ENCODE assay signal across 14 mouse cellular contexts in genomic region chr11:85761170-85761569, GRCm38 (mm10).
DNase-seq lines count a peak whose midpoint lies in the region; ATAC-seq and TF ChIP-seq lines count a peak whose summit lies in the region.
"Had no signal": no experiment of that assay in that cellular context is flagged by ENCODE, and none has a peak within 500 bp of the region (broad histone marks: within the 10 kb centered on the region; RNA-seq: fewer than 3 reads in every experiment).

No protein-coding gene starts in this region.

- no peak for TF ChIP-seq POLR2A in heart, adult 2 months (IDR thresholded peaks at IDR 0.05; ENCODE audit: insufficient read depth, low read depth, low read length)
- no peak for TF ChIP-seq POLR2A in myocyte (IDR thresholded peaks at IDR 0.05; ENCODE audit: insufficient read length, low read depth)

- H3K9ac ChIP-seq in heart, adult 2 months (ENCODE audit: low read depth, low read length): no peak overlapping the region
- H3K9ac ChIP-seq in kidney, embryonic 15.5 days: no peak overlapping the region
- no peak overlapping the region for H3K9ac ChIP-seq in embryonic facial prominence, embryonic 12.5 days

- H3ac ChIP-seq in myocyte (ENCODE audit: control insufficient read depth, insufficient read length): no peak overlapping the region

- no peak overlapping the region for H3K4me3 ChIP-seq in heart, adult 2 months
- no peak overlapping the region for H3K4me3 ChIP-seq in kidney, embryonic 15.5 days (replicated peaks)
- no peak overlapping the region for H3K4me3 ChIP-seq in embryonic facial prominence, embryonic 12.5 days
- no peak overlapping the region for H3K4me3 ChIP-seq in myocyte
- H3K4me3 ChIP-seq: layer of hippocampus, adult 2 months; left cerebral cortex, adult 2 months; midbrain, embryonic 10.5 days had no signal

- no peak for DNase-seq in heart, adult 2 months
- DNase-seq in heart, postnatal 36 days: no peak
- DNase-seq in kidney, adult 11 months: no peak
- DNase-seq in embryo, embryonic 11 days: no peak
- DNase-seq in B cell, adult 2 months: no peak
- DNase-seq: spleen, adult 18-20 months had no signal

- no peaks in the 10 kb centered on the region for H3K79me2 ChIP-seq in heart, adult 2 months (replicated peaks; ENCODE audit: control insufficient read depth, insufficient read depth, low read length)
- H3K79me2 ChIP-seq in myocyte (ENCODE audit: control insufficient read depth, insufficient read depth): no peaks in the 10 kb centered on the region

- H3K4me2 ChIP-seq in kidney, embryonic 15.5 days: no peak overlapping the region
- H3K4me2 ChIP-seq in embryonic facial prominence, embryonic 12.5 days (replicated peaks): no peak overlapping the region
- peak overlapping the region; percentile 12 for H3K4me2 ChIP-seq in myocyte (ENCODE audit: low read depth)

- peaks cover 12% of the 10 kb centered on the region for H3K4me1 ChIP-seq in heart, adult 2 months (ENCODE audit: control insufficient read depth, insufficient read depth, low read length)
- H3K4me1 ChIP-seq in kidney, embryonic 15.5 days: peaks cover 52% of the 10 kb centered on the region
- H3K4me1 ChIP-seq in embryonic facial prominence, embryonic 12.5 days: peaks cover 34% of the 10 kb centered on the region

- no peaks in the 10 kb centered on the region for H3K9me3 ChIP-seq in kidney, embryonic 15.5 days (replicated peaks)
- H3K9me3 ChIP-seq in embryonic facial prominence, embryonic 12.5 days: no peaks in the 10 kb centered on the region
- H3K9me3 ChIP-seq: midbrain, embryonic 10.5 days had no signal

- intact Hi-C loops in heart, adult 2 months (cut with DNase I): loop anchor here (5.0 kb wide), 2 partner anchors 61 to 244 kb away; no protein-coding TSS in a partner anchor
- intact Hi-C loops in heart, postnatal 36 days (cut with DNase I): loop anchor here (2.0 to 5.0 kb wide), 2 partner anchors 62 to 149 kb away; no protein-coding TSS in a partner anchor

- peak; percentile 35; the same call in 1 of the 2 replicates for ATAC-seq in kidney, embryonic 15.5 days (replicated peaks; ENCODE audit: low FRiP score)
- no peak for ATAC-seq in embryonic facial prominence, embryonic 12.5 days (ENCODE audit: insufficient number of reproducible peaks, insufficient read depth, low FRiP score, low TSS enrichment)
- ATAC-seq: intestine, postnatal 0 days; Patski had no signal

- TF ChIP-seq EP300 in heart, adult 2 months (IDR thresholded peaks at IDR 0.05; ENCODE audit: insufficient read depth, low read depth, low read length): no peak

- no peaks in the 10 kb centered on the region for H3K27me3 ChIP-seq in heart, adult 2 months (ENCODE audit: control insufficient read depth, insufficient read depth, low read length)
- no peaks in the 10 kb centered on the region for H3K27me3 ChIP-seq in kidney, embryonic 15.5 days
- 0 out of 2 replicates have a peak, but pooled peaks cover 3% of the 10 kb centered on the region for H3K27me3 ChIP-seq in embryonic facial prominence, embryonic 12.5 days
- no peaks in the 10 kb centered on the region for H3K27me3 ChIP-seq in myocyte (ENCODE audit: control insufficient read depth, insufficient read depth, insufficient read length)
- H3K27me3 ChIP-seq: Patski had no signal

- 0 out of 2 replicates have a peak, but pooled peaks cover 2% of the 10 kb centered on the region for H3K36me3 ChIP-seq in heart, adult 2 months (ENCODE audit: control insufficient read depth, insufficient read depth, low read length)
- H3K36me3 ChIP-seq in kidney, embryonic 15.5 days: no peaks in the 10 kb centered on the region
- H3K36me3 ChIP-seq in embryonic facial prominence, embryonic 12.5 days: no peaks in the 10 kb centered on the region
- H3K36me3 ChIP-seq in myocyte (ENCODE audit: control insufficient read depth, insufficient read depth): no peaks in the 10 kb centered on the region
- H3K36me3 ChIP-seq: midbrain, embryonic 10.5 days had no signal

- H3K27ac ChIP-seq in heart, adult 2 months: peak overlapping the region; percentile 62
- peak overlapping the region; percentile 84 for H3K27ac ChIP-seq in kidney, embryonic 15.5 days
- peak overlapping the region; percentile 58; the same call in 1 of the 2 replicates for H3K27ac ChIP-seq in embryonic facial prominence, embryonic 12.5 days
- H3K27ac ChIP-seq: midbrain, embryonic 10.5 days had no signal

- TF ChIP-seq CTCF in heart, adult 2 months (IDR thresholded peaks at IDR 0.05): no peak

- 94% methylated on average over 3 of the region's 3 CpGs for WGBS in heart, adult 2 months
- 78% methylated on average over 3 of the region's 3 CpGs for WGBS in kidney, embryonic 15.5 days
- WGBS in embryonic facial prominence, embryonic 12.5 days: 83% methylated on average over 3 of the region's 3 CpGs

TF ChIP-seq in myocyte, 11 proteins besides CTCF, POLR2A, EP300 and RAD21:
- TF ChIP-seq SRF (IDR thresholded peaks at IDR 0.05; ENCODE audit: control insufficient read depth, insufficient read length, low read depth): no peak
- no peak for TF ChIP-seq TCF12 (IDR thresholded peaks at IDR 0.05; ENCODE audit: insufficient read depth, poor library complexity, severe bottlenecking)
